Mouse (Mus musculus): Measurements from ENCODE around the gene Tpra1.

Tpra1 gene

GRCm38 (mm10) chr6:88890832-88891231 is 11.2 kb upstream of the Tpra1 start:
- DNase-seq, result no peak

- DNase-seq, result no peak
These were observed 8.5 kb upstream of the Tpra1 start for GRCm38 (mm10) chr6:88893559-88893958.

DNA sequence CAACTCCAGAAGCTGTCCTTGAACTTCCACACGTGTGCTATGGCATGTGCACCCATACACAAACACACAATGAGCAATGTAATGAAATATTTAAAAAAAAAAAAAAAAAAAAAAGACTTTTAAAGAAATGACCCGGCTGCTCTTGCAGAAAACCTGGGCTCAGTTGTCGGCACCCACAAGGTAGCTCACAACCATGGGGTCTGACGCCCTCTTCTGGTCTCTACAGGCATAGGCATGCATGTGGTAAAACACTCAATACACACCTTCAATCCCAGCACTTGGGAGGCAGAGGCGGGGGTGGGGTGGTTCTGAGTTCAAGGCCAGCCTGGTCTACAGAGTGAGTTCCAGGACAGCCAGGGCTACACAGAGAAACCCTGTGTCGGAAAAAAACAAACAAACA is 6.1 kb upstream of the Tpra1 start:
- DNase-seq, result no peak

GRCm38 (mm10) chr6:88897246-88897645 is 4.8 kb upstream of the Tpra1 start:
- DNase-seq, result no peak

DNA sequence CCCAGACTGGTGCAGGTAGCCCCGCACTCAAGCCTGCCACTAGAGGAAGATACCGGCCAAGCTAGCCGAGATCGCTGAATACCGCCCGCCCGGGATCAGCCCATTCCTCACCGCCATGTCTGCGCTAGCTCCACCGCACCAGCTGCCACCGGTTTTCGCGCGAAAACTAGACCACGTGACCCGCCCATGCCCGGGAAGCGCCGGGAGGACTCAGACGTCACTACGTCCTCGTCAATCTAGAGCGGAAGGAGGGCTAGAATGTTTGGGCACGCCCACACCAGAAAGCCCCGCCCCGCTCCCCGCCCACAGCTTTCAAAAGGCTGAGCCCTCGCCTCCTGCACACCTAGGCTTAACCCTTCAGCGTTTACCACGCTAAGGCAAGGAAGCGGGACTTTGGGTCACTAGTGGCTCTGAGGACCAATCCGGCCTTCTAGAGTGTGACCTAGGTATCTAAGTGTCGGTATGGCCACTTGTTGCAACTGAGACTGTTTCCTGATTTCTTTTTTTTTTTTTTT is 3.5 kb upstream of the Tpra1 start, which contains the start of gene Mcm2:
TSS of gene Mcm2 (minus strand) at position 247 of the 515 bp plus-strand sequence.
- DNase-seq, result peak; percentile 95 to 96

- no peak for DNase-seq
These were observed 3.0 kb upstream of the Tpra1 start for GRCm38 (mm10) chr6:88899086-88899485.

- DNase-seq, result no peak
These were observed 2.4 kb upstream of the Tpra1 start for GRCm38 (mm10) chr6:88899628-88900027.

DNA sequence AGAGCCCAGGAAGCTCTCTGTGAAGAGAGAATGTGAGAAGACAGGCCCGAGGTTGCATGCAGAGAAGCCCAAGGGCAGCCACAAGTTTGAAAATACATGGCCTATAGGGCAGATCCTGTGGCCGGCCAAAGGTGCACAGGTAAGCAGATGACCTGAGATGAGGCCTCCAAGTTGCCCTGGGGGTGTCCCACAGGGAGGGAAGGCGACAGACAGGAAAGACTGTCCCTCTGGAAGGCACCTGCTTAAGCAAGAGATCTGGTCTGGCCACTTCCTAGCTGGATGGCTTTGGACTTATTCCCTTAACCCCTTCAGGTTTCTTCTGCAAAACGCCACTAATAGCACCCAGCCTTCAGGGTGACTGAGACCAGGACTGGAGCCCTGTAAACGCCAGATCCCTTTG is 580 bp upstream of the Tpra1 start:
- DNase-seq, result no peak

DNA sequence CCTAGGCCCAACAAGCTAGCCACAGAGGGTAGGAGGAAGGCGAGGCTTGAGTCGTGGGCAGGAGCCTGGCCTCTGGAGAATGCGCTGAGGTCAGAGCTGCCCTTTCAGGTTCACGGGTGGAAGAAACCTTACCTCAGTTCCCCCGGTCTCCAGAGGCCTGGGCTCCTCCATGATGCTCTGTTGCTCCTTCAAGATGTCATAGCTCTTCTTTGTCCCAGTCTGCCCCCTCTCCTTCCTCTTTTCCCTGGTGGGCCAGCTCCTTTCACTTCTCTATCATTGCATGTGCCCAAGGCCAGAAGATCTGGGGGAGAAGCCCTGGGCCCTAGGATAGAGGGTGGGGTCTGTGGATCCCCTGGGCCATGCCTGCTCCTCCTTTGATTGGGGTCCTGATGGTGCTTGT is 1.7 kb downstream of the Tpra1 start:
- no peak for DNase-seq

DNA sequence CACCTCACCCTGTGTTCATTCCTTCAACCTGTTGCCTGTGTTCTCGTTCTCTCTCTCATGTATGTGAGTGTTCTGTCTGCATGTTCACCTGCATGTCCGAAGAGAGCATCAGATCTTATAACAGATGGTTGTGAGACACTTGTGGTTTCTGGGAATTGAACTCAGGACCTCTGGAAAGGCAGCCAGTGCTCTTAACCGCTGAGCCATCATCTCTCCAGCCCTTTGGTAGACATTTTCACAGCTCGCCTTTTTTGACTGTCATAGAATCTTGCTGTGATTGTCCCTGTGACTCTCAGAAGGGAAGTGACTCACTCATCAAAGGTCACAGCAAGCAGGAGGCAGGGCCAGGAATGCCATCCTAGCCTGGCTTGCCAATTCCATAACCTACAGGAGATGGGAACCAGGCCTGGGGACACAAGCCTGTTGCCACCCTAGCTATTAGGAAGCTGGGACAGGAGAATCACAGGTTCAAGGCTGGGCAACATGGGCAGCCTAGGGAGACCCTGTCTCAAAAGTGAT is 2.5 kb downstream of the Tpra1 start:
- DNase-seq, result no peak

DNA sequence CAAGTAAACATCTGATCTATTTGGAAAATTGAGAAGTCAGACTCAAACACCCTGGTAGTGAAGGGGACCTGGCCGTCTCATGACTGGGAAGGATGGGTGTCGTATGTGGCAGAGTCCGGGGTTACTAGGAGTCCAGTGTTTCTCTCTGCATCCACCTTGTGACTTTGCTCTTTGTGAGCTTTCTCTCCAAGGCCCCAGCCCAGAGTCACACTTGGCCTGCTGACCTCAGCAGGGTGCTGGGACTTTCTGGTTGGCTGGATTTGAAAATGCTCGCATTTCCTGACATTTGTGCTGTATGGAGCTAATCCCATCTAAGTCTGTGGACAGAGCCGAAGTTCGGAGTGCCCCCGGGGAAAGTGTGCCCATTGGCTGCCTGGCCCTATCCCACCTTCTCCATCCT is 3.0 kb downstream of the Tpra1 start:
- DNase-seq, result no peak

DNA sequence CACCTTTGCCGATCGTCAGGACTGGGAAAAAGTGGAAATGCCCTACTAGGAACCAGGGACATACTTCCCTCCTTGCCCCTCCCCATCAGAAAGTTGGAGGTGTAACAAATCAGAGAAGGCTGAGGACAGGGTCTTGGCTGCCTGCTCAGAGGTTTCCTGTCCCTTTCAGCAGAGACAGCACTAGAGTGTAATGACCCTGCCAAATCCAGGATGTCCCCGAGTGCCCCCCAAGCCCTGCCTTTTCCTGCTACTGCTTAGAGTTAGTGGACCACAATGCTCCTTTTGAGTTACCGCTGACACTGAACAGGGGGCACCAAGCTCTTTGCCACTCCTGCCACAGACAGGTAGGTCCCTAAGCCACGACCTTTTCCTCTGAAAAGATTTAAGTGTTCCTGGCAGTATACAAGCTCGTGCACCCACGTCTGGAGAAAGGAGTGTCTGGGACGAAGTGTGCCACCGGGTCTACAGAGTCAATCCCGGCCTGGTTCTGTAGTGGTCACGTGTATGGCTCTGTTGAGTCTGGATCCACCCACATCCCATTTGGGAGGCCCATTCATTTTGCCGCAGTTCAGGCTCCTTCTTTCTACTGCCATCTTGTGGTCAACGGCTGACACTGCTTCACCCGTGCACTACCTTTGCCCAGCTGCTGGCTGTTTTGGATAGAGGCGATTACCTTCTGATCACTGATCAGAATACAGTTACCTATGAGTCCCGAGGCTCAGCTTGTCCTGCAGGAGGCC is 4.5 kb downstream of the Tpra1 start:
- DNase-seq, result no peak

DNA sequence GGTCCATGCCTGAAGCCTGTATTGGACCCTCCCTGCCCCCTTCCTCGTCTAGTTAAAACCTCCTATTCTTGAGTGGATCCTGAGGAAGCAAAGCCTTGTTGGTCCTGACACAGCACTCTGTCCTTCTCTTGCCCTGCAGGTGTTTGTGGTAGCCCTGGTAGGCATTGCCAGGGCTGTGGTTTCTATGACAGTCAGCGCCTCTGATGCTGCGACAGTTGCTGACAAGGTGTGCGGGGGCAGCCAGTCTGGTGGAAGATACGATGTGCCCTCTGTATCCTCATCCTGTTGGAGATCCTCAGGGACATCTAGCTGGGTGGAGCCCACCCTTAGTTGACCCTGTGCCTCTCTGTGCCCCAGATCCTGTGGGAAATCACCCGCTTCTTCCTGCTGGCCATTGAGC is 7.1 kb downstream of the Tpra1 start:
- DNase-seq, result no peak

DNA sequence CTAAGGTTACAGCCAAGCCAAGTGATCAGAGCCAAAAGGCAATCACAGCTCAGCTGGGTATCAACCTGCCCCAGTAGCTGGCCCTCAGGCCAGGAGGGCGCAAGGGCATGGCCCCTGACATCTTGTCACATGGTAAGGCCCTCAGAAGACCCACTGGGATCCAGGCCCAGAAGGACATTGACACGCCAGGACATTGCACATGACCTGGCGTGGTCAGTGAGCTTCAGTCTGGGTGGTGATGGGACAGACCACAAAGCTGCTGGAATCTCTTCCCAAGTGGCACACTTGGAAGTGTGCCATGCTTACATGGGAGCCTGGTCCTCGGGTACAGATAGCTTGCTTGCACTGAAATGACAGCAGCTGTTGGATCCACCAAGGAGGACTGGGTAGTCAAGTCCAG is 11.0 kb downstream of the Tpra1 start:
- DNase-seq, result no peak

DNA sequence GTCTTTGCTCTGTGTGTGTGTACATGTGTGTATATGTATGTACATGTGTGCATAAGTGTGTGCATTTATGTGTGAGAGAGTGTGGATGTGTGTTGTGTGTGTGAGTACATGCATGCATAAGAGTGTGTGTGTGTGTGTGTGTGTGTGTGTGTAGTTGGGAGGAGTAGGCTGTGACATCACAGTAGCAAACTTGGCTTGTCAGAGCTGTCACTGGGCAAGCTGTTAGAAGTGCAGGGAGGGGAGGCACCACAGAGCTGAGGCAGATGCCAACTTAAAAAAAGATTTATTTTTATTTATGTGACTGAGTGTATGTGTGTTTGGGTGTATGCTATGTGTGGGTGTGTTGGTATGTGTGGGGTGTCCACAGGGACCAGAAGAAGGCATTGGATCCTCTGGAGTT is 11.4 kb downstream of the Tpra1 start:
- DNase-seq, result no peak

GRCm38 (mm10) chr6:88914799-88915198 is 12.7 kb downstream of the Tpra1 start:
- DNase-seq, result no peak

GRCm38 (mm10) chr6:88915510-88915909 is 13.5 kb downstream of the Tpra1 start:
- DNase-seq, result no peak

- DNase-seq, result no peak
These were observed 14.1 kb downstream of the Tpra1 start for GRCm38 (mm10) chr6:88916153-88916552.

DNA sequence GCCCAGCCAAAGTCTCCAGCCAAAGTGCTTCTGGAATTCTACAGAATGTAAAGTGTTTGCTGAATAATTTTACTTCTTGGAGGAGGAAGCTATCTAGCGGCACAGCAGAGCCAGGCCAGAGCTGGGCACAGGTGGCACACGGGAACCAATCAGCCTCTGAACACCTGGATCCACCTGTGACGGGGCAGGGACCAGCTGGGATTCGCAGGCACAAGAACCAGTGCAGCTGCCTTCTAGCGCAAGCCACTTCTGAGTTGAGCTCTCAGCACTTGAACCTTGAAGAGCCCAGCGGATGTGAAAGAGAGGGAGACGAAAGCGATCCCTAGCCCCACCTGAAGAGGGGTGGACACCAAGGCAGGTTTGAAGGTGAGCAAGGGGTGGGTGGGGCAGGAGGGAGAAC is 16.8 kb downstream of the Tpra1 start:
- DNase-seq, result no peak

- DNase-seq, result no peak
These were observed 22.6 kb downstream of the Tpra1 start for GRCm38 (mm10) chr6:88924502-88925275.

DNA sequence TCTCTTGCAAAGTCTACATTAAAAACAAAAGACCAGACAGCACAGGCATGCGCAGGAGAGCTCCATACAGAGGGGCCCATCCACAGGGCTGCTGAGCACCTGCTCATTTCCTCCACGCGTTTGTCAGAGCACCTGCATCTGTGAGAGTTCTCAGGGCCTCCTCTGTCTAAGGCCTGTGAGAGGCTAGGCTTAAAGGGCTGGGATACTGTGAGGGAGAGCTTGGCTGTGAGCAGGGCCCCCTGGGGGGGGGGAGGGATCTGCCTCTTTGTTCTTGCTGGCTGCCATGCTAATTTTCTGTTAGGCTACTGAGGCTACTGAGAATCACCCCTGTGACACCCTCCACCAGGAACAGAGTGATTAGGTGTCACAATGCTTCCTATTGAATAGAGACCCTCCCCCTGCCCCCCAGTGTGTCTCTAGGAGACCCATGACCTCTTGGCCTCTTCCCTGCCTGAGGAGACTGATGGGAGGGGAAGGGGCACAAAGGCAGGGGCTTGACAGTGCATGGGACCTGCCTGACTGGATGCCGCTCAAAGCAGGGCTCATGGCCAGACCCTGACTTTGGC is 23.7 kb downstream of the Tpra1 start:
- peak; percentile 52 to 72 for DNase-seq

DNA sequence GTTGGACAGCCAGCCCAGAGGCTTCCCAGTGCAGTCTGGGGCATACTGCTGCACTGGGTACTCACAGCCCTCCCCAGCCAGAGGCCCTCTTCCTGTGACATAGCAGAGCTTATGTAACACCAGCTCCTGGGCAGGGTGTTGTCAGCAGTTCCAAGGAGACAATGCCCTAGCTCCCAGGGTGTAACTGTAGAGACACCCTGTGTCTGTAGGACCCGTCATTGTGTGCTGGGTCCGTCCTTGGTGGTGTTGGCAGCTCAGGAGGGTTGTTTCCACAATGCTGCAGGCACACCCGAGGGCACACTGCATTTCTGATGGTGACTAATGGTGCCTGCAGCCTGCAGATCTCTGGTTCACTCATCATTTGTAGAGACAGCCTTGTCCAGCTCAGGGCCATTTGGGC is 24.8 kb downstream of the Tpra1 start:
- no peak for DNase-seq

DNA sequence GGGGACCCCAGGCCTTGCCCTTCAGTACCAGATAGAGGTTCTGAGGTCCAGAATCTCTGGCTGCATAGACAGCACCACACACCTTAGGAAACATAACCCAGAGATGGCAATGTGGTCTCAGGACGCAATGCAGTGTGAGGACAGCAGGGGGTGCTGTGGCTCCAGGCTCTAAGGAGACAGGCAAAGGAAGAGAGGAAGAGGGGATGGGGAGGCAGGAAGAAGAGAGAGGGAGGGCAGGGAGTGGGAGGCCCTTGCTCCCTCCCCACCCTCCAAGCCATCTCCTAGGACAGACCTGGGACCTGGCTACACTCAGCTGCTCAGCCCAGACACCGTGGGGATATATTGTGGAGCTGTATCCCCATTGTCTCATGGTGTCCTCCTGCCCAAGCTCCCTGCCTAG is 25.5 kb downstream of the Tpra1 start:
- peak; percentile 53 to 65 for DNase-seq

DNA sequence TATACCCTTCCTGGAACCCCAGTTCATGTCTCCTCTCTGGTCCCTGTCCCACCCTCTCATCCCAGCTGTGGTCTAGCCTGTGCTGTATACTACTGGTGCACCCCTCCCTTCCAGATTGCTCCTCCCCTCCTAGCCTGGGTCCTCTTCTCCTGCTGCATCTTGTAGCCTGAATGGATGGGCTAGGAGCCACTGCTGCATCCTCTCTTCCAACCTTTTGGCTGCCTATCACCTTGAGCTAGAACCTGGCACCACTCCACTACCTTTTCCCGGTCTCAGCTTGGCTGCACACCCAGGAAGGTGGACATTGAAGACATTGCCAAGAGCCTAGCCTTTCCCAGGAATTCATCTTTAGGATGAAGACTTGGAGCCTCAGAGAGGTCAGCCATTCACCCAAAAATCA is 26.0 kb downstream of the Tpra1 start:
- no peak for DNase-seq
